Mouse (Mus musculus) c-Kit-positive CD71-positive TER-119-positive erythroid progenitor cells, embryonic 14.5 days (primary cell): ENCODE measurements around the gene Pds5b.
"Not testable (repeated sequence)": the region's sequence is repeated elsewhere in the genome, so short reads cannot be mapped to it uniquely, and the experiment has no call there.

ENCODE experiments used
- DNase-seq: peaks from one replicate; pipeline ENCODE4 v3.0.0-alpha.2; 2013; ENCODE audit warnings: low spot score

Gene Pds5b

GRCm38 (mm10) chr5:150823361-150823760 lies 149.8 kb downstream of the Pds5b start:
- no peak for DNase-seq

GRCm38 (mm10) chr5:150829499-150829898 lies 156.0 kb downstream of the Pds5b start:
- no peak for DNase-seq

- DNase-seq: no peak
Observed at GRCm38 (mm10) chr5:150830718-150831117, 157.2 kb downstream of the Pds5b start.

GRCm38 (mm10) chr5:150836782-150837181 lies 163.2 kb downstream of the Pds5b start:
- no peak for DNase-seq

- no peak for DNase-seq
Observed at GRCm38 (mm10) chr5:150839688-150840541, 166.4 kb downstream of the Pds5b start.

- no peak for DNase-seq
Observed at GRCm38 (mm10) chr5:150840596-150840995, 167.1 kb downstream of the Pds5b start.

- no peak for DNase-seq
Observed at GRCm38 (mm10) chr5:150845961-150846360, 172.4 kb downstream of the Pds5b start.

GRCm38 (mm10) chr5:150850821-150851220 lies 177.3 kb downstream of the Pds5b start:
- no peak for DNase-seq

- DNase-seq: not testable (repeated sequence)
Observed at GRCm38 (mm10) chr5:150852097-150852496, 178.6 kb downstream of the Pds5b start.

GRCm38 (mm10) chr5:150854506-150854905 lies 181.0 kb downstream of the Pds5b start:
- DNase-seq: no peak

- no peak for DNase-seq
Observed at GRCm38 (mm10) chr5:150859642-150860194, 186.2 kb downstream of the Pds5b start.
